Mouse (Mus musculus) olfactory bulb, adult 2 months (tissue): ENCODE measurements around the gene Txnrd3. TPM values are rescaled to one million over a fixed set of nuclear protein-coding genes. Genes with fewer than 3 reads are reported as not detected.

Source experiments
- H3K27ac ChIP-seq: fragments of 200-500 bp; 2 replicates; pipeline ENCODE4 v1.5.1; 2012; ENCODE audit warnings: low read depth, low read length; ENCODE audit not compliant: insufficient read depth
- H3K4me1 ChIP-seq: fragments of 200-500 bp; 2 replicates; pipeline ENCODE4 v1.6.1; 2012; ENCODE audit warnings: low read length; ENCODE audit not compliant: control insufficient read depth, insufficient read depth
- H3K4me3 ChIP-seq: fragments of 200-500 bp; 2 replicates; pipeline ENCODE4 v1.5.1; 2012; ENCODE audit warnings: mild to moderate bottlenecking, low read depth, low read length, moderate library complexity; ENCODE audit not compliant: insufficient read depth
- CTCF ChIP-seq: fragments of 200-500 bp; IDR thresholded peaks from 2 replicates; pipeline ENCODE4 v1.5.1; 2012; ENCODE audit warnings: low read depth, mild to moderate bottlenecking, low read length, moderate library complexity; ENCODE audit not compliant: insufficient read depth
- POLR2A ChIP-seq: fragments of 200-500 bp; IDR thresholded peaks from 2 replicates; pipeline ENCODE4 v1.6.1; 2012; ENCODE audit warnings: mild to moderate bottlenecking, low read depth, low read length, moderate library complexity; ENCODE audit not compliant: insufficient read depth
- WGBS: fragments of 180-500 bp; shearing (Covaris S2); methylation state at CpG from one replicate; pipeline ENCODE4 v1.1.7; 2018; 5-methylcytosine and 5-hydroxymethylcytosine counted together
- polyA plus RNA-seq: library from polyadenylated mRNA; stranded (reverse); fragments of >200 nt; gene quantifications from 2 replicates; pipeline ENCODE4 v1.2.4, GENCODE M21; 2012; ENCODE audit warnings: low replicate concordance; ENCODE audit not compliant: missing spikeins, insufficient read depth, insufficient read length

The Txnrd3 gene
- polyA plus RNA-seq, 1 experiment: not detected

DNA sequence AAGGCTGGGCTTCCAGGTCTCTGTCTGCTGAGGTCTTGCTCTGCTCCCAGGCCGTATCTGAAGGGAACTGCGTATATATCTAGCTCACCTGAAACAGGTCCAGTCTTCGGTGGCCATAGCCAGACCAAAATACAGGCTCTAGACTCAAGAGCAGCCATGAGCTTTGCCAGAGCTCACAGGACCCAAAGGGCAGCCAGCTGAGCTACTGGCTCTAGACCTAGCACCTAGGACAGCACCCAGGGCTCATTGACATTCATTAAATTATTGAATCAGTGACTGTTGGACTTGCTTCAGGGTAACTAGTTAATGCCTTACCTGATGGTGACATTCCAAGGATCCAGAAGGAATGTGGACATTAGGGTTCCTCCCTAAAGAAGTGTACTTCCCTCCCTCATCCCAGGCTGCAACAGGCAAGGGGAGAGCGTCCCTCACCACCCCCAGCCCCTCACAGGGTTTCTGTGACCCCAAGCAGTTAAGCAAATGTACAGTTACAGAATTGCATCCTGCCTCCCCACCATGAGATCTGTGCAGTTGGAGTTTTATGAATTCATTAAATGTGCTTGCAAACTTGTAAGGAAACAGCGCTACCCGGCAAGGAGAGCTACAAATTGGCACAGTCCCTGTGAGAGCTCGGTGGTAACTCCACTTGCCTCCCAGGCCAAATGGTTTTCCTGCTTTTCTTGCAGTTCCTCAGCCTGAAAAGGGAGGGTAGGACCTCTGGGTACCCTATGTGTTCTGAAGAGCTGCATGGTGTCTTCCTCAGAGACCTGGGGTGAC is 29.0 kb upstream of the Txnrd3 start:
- WGBS: 70% methylated on average over 7 of the region's 7 CpGs
- no peak for TF ChIP-seq POLR2A
- TF ChIP-seq CTCF: no peak
- Histone ChIP-seq H3K27ac (no peak overlapping the region), H3K4me3 (no peak overlapping the region), H3K4me1 (peaks cover 12% of the 10 kb centered on the region)

DNA sequence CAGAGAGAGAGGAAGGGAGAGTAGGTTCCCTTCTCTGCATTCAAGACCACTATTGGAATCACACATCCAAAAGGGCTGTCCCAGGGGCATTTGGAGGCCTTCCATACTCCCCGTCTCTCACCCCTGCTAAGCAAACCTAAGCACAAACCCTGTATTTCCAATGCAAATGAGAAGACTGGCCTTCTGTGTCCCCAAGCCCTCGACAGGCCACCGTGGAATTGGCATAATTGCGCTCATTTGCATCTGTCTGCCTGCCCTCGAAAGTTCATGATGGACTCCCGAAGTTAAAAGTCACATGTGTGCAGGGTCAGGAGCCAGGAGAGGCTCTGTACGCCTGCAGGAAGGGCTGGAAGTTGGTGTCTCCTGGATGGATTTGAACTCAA is 28.4 kb upstream of the Txnrd3 start:
- Histone ChIP-seq H3K4me1 (peaks cover 12% of the 10 kb centered on the region), H3K27ac (no peak overlapping the region), H3K4me3 (no peak overlapping the region)
- TF ChIP-seq POLR2A (no peak), CTCF (no peak)
- 60% methylated on average over 7 of the region's 7 CpGs for WGBS

DNA sequence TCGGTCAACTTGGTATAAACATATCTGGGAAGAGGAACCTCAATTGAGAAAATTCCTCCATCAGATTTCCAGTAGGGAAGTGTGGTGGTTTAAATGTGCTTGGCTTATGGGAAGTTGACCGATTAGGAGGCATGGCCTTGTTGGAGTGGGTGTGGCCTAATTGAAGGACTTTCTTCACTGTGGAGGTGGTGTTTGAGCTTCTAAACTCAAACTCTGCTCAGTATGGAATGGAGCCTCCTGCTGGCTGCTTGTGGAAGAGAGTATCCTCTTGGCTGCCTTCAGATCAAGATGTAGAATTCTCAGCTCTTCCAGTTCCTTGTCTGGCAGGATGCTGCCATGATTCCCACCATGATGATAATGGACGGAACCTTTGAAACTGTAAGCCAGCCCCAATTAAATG is 21.1 kb upstream of the Txnrd3 start:
- no peak for TF ChIP-seq POLR2A
- Histone ChIP-seq H3K27ac (no peak overlapping the region), H3K4me1 (no peaks in the 10 kb centered on the region), H3K4me3 (no peak overlapping the region)
- 86% methylated on average over 3 of the region's 3 CpGs for whole genome bisulfite sequencing

DNA sequence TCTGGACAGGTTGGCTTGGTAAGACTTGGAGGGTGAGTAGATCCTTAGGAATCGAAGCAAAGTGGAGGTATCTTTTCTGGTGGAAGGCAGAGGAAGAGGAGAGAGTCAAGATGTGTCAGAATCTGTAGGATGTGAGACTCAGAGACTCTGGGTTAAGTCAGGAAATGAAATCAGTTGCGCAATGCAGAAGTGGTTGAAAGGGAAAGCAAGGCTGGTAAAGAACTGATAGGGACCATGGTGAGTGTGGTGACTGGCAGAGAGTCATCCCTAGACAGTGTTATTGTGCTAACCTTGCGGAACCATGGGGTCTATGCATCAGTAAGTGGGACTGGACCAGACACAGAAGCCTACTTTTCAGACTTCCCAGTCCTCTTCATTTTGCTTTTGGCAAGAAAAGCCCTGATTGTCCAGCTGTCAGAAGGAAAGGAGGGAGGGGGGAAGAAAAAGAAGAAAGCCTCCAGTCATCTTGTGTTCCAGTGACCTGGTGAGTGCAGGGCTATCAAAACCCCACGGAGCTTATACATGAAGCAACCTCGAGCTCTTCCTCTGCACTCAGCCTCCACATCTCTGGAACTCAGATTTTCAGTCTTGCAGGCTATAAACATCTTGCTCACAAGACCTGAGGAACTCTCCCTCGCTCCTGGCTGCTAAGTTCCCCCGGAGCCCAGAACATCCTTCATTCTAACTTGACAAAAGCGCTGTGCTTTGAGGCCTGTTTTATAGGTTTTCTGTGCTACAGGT is 15.6 kb upstream of the Txnrd3 start:
- TF ChIP-seq POLR2A (no peak), CTCF (no peak)
- H3K4me3 ChIP-seq: no peak overlapping the region
- WGBS: 77% methylated on average over 8 of the region's 8 CpGs
- no peak overlapping the region for H3K27ac ChIP-seq
- H3K4me1 ChIP-seq: peaks cover 4% of the 10 kb centered on the region

DNA sequence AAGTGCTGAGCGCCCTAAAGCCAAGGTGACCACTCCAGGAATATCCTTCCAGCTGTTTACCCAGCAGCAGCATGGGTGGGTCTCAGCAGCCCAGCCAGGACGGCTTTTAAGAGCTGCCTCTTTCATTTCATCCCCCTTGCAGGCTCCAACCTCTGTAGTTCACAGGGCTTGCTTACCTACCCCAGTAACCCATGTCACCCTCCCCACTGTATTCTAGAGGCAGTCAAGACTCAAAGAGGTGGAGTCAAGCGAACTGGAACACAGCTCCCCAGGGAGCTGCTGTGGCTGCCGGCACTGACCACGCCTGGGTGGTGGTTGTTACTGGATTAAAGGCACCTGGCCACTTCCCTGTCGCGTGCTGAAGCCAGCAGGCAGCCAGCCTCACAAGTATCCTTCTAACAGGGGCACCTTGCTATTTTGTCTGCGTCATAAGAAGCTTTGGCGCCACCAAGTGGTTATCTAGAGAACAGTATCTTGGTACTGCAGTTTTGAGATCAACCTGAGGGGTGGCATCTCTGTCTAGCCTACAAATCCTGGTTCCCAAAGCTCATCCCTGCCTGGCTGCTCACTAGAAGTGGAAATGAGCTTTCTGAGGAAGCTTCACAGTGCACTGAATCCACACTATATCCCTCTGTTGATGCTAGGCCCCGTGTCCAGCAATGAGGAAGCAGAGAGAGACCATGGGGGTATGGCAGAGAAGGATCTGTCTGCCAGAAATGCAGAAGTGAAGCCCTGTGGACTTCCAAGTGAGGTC is 11.8 kb upstream of the Txnrd3 start:
- WGBS: 18% methylated on average over 10 of the region's 10 CpGs
- no peak for TF ChIP-seq POLR2A
- TF ChIP-seq CTCF: peak; percentile 50; the same call in 1 of the 2 replicates
- Histone ChIP-seq H3K4me1 (peaks cover 6% of the 10 kb centered on the region), H3K27ac (no peak overlapping the region), H3K4me3 (no peak overlapping the region)

DNA sequence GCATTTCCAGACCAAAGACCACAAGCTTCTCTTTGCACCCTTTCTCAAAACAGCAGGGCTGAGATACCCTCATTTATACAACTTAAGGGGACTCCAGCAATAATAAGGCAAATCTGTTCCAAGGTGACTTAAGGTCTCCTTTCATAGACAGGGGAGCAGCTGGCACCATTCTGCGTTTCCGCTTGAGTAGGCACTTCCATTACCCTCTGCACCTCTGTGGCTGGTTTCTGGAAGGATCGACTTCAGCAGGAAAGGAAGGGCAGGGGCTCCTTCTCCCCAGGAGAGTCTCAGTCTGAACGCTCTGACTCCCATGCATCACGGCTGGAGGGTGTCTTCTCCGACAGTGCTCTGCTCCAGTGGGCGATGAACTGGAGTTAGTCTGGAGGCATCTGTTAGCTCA is 10.7 kb upstream of the Txnrd3 start:
- Histone ChIP-seq H3K27ac (no peak overlapping the region), H3K4me3 (no peak overlapping the region), H3K4me1 (peaks cover 6% of the 10 kb centered on the region)
- no peak for TF ChIP-seq POLR2A
- TF ChIP-seq CTCF: no peak
- WGBS: 65% methylated on average over 7 of the region's 7 CpGs

DNA sequence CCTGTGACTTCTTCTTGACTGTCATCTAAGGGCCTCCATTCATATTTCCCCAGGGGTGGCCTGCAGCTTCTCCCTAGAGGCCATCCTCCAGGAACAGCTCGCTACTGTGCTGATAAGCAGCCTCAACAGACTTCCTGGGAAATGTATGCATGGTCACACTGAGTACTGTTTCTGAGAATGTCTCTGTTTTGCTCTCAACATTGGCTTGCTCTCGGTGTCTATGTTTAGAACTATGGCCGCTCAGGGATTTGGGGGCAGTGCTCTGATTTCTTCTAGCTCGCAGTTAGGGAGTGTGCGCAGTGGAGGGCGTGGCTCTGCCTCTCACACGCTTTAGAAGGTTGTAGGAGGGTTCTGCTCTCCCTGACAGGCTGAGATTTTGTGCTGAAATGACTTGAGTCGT is 9.4 kb upstream of the Txnrd3 start:
- Histone ChIP-seq H3K4me1 (peaks cover 6% of the 10 kb centered on the region), H3K27ac (no peak overlapping the region), H3K4me3 (no peak overlapping the region)
- 37% methylated on average over 8 of the region's 8 CpGs for WGBS
- TF ChIP-seq POLR2A (no peak), CTCF (no peak)

DNA sequence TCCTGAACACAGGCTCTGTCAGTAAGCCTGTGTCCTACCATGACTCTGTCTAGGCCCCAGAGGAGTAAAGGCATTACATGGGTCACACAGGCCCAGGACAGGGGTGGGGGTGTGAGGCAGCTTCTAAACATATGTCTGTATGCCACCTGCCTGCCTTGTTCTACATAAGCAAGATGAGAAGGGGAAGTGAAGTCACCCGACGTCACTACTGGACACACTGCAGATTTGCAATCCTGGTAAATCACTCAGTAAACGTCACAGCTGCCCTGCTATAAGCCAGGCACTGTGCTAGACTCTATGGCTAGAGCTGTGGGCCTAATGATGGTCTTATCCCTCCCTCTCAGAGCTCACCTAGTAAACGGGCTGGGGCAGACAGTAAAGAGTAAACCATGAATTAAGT is 5.8 kb upstream of the Txnrd3 start:
- Histone ChIP-seq H3K27ac (no peak overlapping the region), H3K4me1 (peaks cover 12% of the 10 kb centered on the region), H3K4me3 (no peak overlapping the region)
- TF ChIP-seq POLR2A (no peak), CTCF (no peak)
- 92% methylated on average over 4 of the region's 4 CpGs for WGBS

DNA sequence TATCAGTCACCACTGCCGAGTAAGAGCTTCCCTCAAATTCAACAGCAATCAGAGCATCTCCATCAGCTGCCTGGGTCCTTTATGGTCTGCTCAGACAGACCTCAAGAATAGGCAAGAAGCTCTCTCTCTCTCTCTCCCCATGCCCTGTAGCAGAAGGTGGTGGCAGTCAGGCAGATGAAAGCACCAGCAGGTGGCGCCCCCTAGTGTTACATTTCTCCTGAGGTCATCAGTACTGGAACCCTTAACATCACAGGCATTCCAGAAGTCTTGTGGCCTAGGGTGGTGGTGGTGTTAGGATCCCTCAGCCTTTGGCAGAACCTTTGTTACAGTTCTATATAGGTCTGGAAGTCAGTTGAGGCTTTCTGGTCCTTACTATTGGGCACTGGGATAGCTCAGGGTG is 4.8 kb upstream of the Txnrd3 start:
- 54% methylated on average over 2 of the region's 2 CpGs for WGBS
- Histone ChIP-seq H3K4me3 (no peak overlapping the region), H3K27ac (no peak overlapping the region), H3K4me1 (peaks cover 10% of the 10 kb centered on the region)
- TF ChIP-seq CTCF (0 out of 2 replicates have a peak, but pooled peaks have one; percentile 19), POLR2A (no peak)
